9 mouse cellular contexts compared by ENCODE assay signal in genomic region chrX:158923657-158924489, GRCm38 (mm10).
DNase-seq lines count a peak whose midpoint lies in the region; ATAC-seq and TF ChIP-seq lines count a peak whose summit lies in the region.
"Had no signal": no experiment of that assay in that cellular context is flagged by ENCODE, and none has a peak within 500 bp of the region (broad histone marks: within the 10 kb centered on the region; RNA-seq: fewer than 3 reads in every experiment).

No protein-coding gene starts in this region.

- H3K4me1 ChIP-seq in hindbrain, embryonic 12.5 days, result no peaks in the 10 kb centered on the region
- H3K4me1 ChIP-seq in neural tube, embryonic 13.5 days (replicated peaks), result peaks cover 8% of the 10 kb centered on the region; the same call in 1 of the 2 replicates

- H3K4me2 ChIP-seq in hindbrain, embryonic 12.5 days (replicated peaks), result peak overlapping the region; percentile 48
- peak overlapping the region; percentile 53 for H3K4me2 ChIP-seq in neural tube, embryonic 13.5 days

- H3K36me3 ChIP-seq in hindbrain, embryonic 12.5 days, result no peaks in the 10 kb centered on the region
- H3K36me3 ChIP-seq in neural tube, embryonic 13.5 days, result no peaks in the 10 kb centered on the region

- WGBS in hindbrain, embryonic 12.5 days, result 40% methylated on average over 17 of the region's 17 CpGs
- WGBS in neural tube, embryonic 13.5 days, result 37% methylated on average over 17 of the region's 17 CpGs

- peak overlapping the region; percentile 27 for H3K9ac ChIP-seq in hindbrain, embryonic 12.5 days
- peak overlapping the region; percentile 66 for H3K9ac ChIP-seq in neural tube, embryonic 13.5 days

- no peak for TF ChIP-seq CTCF in left cerebral cortex, adult 2 months (IDR thresholded peaks at IDR 0.05)

- H3K4me3 ChIP-seq in left cerebral cortex, adult 2 months, result 0 out of 2 replicates have a peak overlapping the region, but pooled peaks have one; percentile 9
- peak overlapping the region; percentile 13 for H3K4me3 ChIP-seq in hindbrain, embryonic 12.5 days
- H3K4me3 ChIP-seq in neural tube, embryonic 13.5 days, result peak overlapping the region; percentile 19

- H3K27ac ChIP-seq in left cerebral cortex, adult 2 months, result peak overlapping the region; percentile 87
- H3K27ac ChIP-seq in hindbrain, embryonic 12.5 days, result peak overlapping the region; percentile 52; the same call in 1 of the 2 replicates
- H3K27ac ChIP-seq in neural tube, embryonic 13.5 days (replicated peaks), result peak overlapping the region; percentile 69
- H3K27ac ChIP-seq: macrophage had no signal

- intact Hi-C loops in left cerebral cortex, adult 2 months (cut with DNase I), result loop anchor here (2.0 to 10.0 kb wide), 8 partner anchors 87 to 1439 kb away; no protein-coding TSS in a partner anchor

- no peaks in the 10 kb centered on the region for H3K9me3 ChIP-seq in hindbrain, embryonic 12.5 days (replicated peaks)
- H3K9me3 ChIP-seq in neural tube, embryonic 13.5 days, result no peaks in the 10 kb centered on the region

- peak; percentile 4 for DNase-seq in embryo, embryonic 10 days (ENCODE audit: low spot score)
- no peak for DNase-seq in embryo, embryonic 9.5 days (ENCODE audit: extremely low spot score)
- DNase-seq in left cerebral cortex, adult 2 months (ENCODE audit: extremely low spot score in 1 of 2, low spot score in 2 of 2), result no peak
- no peak for DNase-seq in left cerebral cortex, adult 11 months (ENCODE audit: low spot score)
- no peak for DNase-seq in thymus, postnatal 36 days
- no peak for DNase-seq in right cerebral cortex, postnatal 36 days (ENCODE audit: low spot score in 2 of 2)

- H3K27me3 ChIP-seq in hindbrain, embryonic 12.5 days, result no peaks in the 10 kb centered on the region
- H3K27me3 ChIP-seq in neural tube, embryonic 13.5 days, result peaks cover 5% of the 10 kb centered on the region; the same call in 1 of the 2 replicates

- peak; percentile 33 for ATAC-seq in hindbrain, embryonic 12.5 days (ENCODE audit: low FRiP score)
- peak; percentile 62 for ATAC-seq in neural tube, embryonic 13.5 days (ENCODE audit: low read depth)
